Mouse (Mus musculus): Measurements from ENCODE around the gene Rad51c.
"Not testable (repeated sequence)": the region's sequence is repeated elsewhere in the genome, so short reads cannot be mapped to it uniquely, and the experiment has no call there.

DNA sequence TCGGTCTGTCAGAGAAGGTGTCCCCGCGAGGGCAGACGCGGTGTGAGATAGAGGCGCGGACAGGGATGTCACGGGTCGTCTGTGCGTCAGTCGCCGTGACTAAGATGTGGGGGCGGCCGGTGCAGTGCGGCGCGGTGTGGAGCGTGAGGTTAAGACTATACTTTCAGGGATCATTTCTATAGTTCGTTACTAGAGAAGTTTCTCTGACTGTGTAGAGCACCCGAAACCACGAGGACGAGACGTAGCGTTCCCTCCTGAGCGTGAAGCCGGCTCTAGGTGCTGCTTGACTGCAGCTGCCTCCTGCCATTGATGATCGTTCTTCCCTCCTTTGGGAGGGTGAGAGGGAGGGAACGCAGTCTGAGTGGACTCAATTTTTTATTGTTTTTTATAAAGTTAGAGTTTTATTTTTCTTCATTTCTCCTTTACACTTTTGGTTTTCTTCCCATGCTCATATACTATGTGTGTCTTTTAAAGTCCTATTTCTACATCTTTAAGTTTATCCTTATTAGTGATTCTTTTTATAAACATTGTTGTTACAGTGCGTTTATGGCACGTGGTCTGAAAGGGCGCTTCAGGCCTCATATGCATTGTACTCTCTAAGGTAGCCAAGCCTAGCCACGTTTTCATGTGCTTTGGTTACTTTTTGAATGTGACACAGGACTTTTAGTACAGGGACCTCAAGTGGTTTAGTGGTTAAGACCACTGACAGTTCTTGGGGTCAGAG lies 43.9 kb upstream of the Rad51c start:
- TF ChIP-seq USF1 (IDR thresholded peaks at IDR 0.05; ENCODE audit: low read depth, low read length): peak; percentile 82
- not testable (repeated sequence) for TF ChIP-seq ELF1 (IDR thresholded peaks at IDR 0.05; ENCODE audit: low read depth, low read length); CTCF (conservative IDR thresholded peaks at IDR 0.05 in 1 of 2, IDR thresholded peaks at IDR 0.05 in 1 of 2; ENCODE audit: low read depth in 2 of 2, low read length in 2 of 2); EP300 (IDR thresholded peaks at IDR 0.05; ENCODE audit: low read length); RAD21 (IDR thresholded peaks at IDR 0.05; ENCODE audit: low read depth, low read length)
- TF ChIP-seq BHLHE40 (IDR thresholded peaks at IDR 0.05; ENCODE audit: low read depth, low read length): peak; percentile 99
- peak; percentile 100 for TF ChIP-seq MYC (IDR thresholded peaks at IDR 0.05; ENCODE audit: low read depth, low read length)
- peak; percentile 99 for TF ChIP-seq MXI1 (IDR thresholded peaks at IDR 0.05; ENCODE audit: low read depth, low read length)
- 0 out of 2 replicates have a peak, but pooled peaks have one; percentile 1 for TF ChIP-seq SMC3 (IDR thresholded peaks at IDR 0.05; ENCODE audit: low read depth, low read length)
- peak; percentile 99 for TF ChIP-seq POLR2A (IDR thresholded peaks at IDR 0.05; ENCODE audit: low read depth, low read length)
